Mouse (Mus musculus): Measurements from ENCODE around the gene Maco1. TPM values are rescaled to one million over a fixed set of nuclear protein-coding genes. Genes with fewer than 3 reads are reported as not detected.

The Maco1 gene
- polyA plus RNA-seq, 1 experiment from 2014 or later, result 42.6 TPM

Other genes with a start within 250 kb of the Maco1 start
- gene Man1c1, start 149.1 kb downstream of the Maco1 start, polyA plus RNA-seq (2015; fragmentation: Nextera tagmentation; extraction: Ambion mirVana), result 0.91 and 1.2 TPM in 2 replicates
- 16.1 and 16.6 TPM in 2 replicates for gene Ldlrap1, start 85.3 kb downstream of the Maco1 start, polyA plus RNA-seq (2015; fragmentation: Nextera tagmentation; extraction: Ambion mirVana)
- gene Rhd, start 11.2 kb upstream of the Maco1 start, polyA plus RNA-seq (2015; fragmentation: Nextera tagmentation; extraction: Ambion mirVana), result 0.34 and 0.45 TPM in 2 replicates
- gene Tmem50a, start 61.7 kb upstream of the Maco1 start, polyA plus RNA-seq (2015; fragmentation: Nextera tagmentation; extraction: Ambion mirVana), result 247 and 304 TPM in 2 replicates
- 822 and 855 TPM in 2 replicates for gene Rsrp1, start 70.2 kb upstream of the Maco1 start, polyA plus RNA-seq (2015; fragmentation: Nextera tagmentation; extraction: Ambion mirVana)
- gene Syf2, start 77.6 kb upstream of the Maco1 start, polyA plus RNA-seq (2015; fragmentation: Nextera tagmentation; extraction: Ambion mirVana), result 171 and 176 TPM in 2 replicates